Mouse (Mus musculus) heart, postnatal 0 days (tissue): ENCODE results near the gene Zfp553.

Source experiments
- CTCF ChIP-seq: IDR thresholded peaks from 2 replicates; pipeline ENCODE4 v1.5.1; 2016; ENCODE audit warnings: antibody characterized with exemption, control low read depth, low read depth
- EP300 ChIP-seq: IDR thresholded peaks from 2 replicates; pipeline ENCODE4 v1.6.1; 2016; ENCODE audit warnings: antibody characterized with exemption, low read depth

- TF ChIP-seq CTCF, result no peak
- TF ChIP-seq EP300, result 0 out of 2 replicates have a peak, but pooled peaks have one; percentile 33
These were observed 21.2 kb downstream of the Zfp553 start for GRCm38 (mm10) chr7:127253821-127254769.
